Mouse (Mus musculus) layer of hippocampus, postnatal 25 days (tissue): ENCODE data around the gene Shmt1. TPM values are rescaled to one million over a fixed set of nuclear protein-coding genes. Genes with fewer than 3 reads are reported as not detected.

Source experiments
- DNase-seq, 2 experiments: peaks; one replicate each; pipeline ENCODE4 v3.0.0; 2022; ENCODE audit warnings: mixed read lengths in 2 of 2, low spot score in 1 of 2; ENCODE audit errors: extremely low spot score in 1 of 2
- total RNA-seq, 2 experiments: library from RNA; stranded (reverse); gene quantifications; 2 replicates each; pipeline ENCODE4 v1.2.3; 2021

Shmt1 gene
- total RNA-seq, 2 experiments from 2014 or later, result 4.9 to 7.4 TPM

GRCm38 (mm10) chr11:60799977-60800376, 11.5 kb downstream of the Shmt1 start:
- DNase-seq, result no peak

- DNase-seq, result no peak
These were observed 15.2 kb downstream of the Shmt1 start for GRCm38 (mm10) chr11:60796342-60796741.

- no peak for DNase-seq
These were observed 21.0 kb downstream of the Shmt1 start for GRCm38 (mm10) chr11:60790472-60790871.

- DNase-seq, result no peak
These were observed 23.9 kb downstream of the Shmt1 start for GRCm38 (mm10) chr11:60787595-60787994.

- no peak for DNase-seq
These were observed 27.2 kb downstream of the Shmt1 start for GRCm38 (mm10) chr11:60784179-60784922.

GRCm38 (mm10) chr11:60779673-60780189, 31.8 kb downstream of the Shmt1 start:
- DNase-seq, result no peak

GRCm38 (mm10) chr11:60777801-60778370, 33.6 kb downstream of the Shmt1 start:
- DNase-seq, result no peak

GRCm38 (mm10) chr11:60776829-60777740, 34.4 kb downstream of the Shmt1 start, which contains the start of the genes Top3a and Smcr8:
Top3a (minus strand) TSS chr11:60777365.
Smcr8 (plus strand) TSS chr11:60777524.
- peak; percentile 72 to 74 for DNase-seq

- DNase-seq, result no peak
These were observed 35.2 kb downstream of the Shmt1 start for GRCm38 (mm10) chr11:60776107-60776828.

GRCm38 (mm10) chr11:60775578-60775977, 35.9 kb downstream of the Shmt1 start:
- DNase-seq, result no peak

- no peak for DNase-seq
These were observed 36.7 kb downstream of the Shmt1 start for GRCm38 (mm10) chr11:60774841-60775240.

- no peak for DNase-seq
These were observed 37.3 kb downstream of the Shmt1 start for GRCm38 (mm10) chr11:60774158-60774689.

- DNase-seq, result no peak
These were observed 39.4 kb downstream of the Shmt1 start for GRCm38 (mm10) chr11:60772161-60772560.

GRCm38 (mm10) chr11:60770776-60771175, 40.7 kb downstream of the Shmt1 start:
- no peak for DNase-seq

GRCm38 (mm10) chr11:60769322-60769721, 42.2 kb downstream of the Shmt1 start:
- no peak for DNase-seq

- DNase-seq, result no peak
These were observed 44.5 kb downstream of the Shmt1 start for GRCm38 (mm10) chr11:60766969-60767368.

GRCm38 (mm10) chr11:60761681-60762080, 49.8 kb downstream of the Shmt1 start:
- no peak for DNase-seq

GRCm38 (mm10) chr11:60755570-60755969, 55.9 kb downstream of the Shmt1 start:
- DNase-seq, result no peak

- no peak for DNase-seq
These were observed 71.2 kb downstream of the Shmt1 start for GRCm38 (mm10) chr11:60740321-60740720.
